Mouse (Mus musculus) kidney, postnatal 0 days (tissue): ENCODE measurements around the gene Lamc1. TPM values are rescaled to one million over a fixed set of nuclear protein-coding genes. Genes with fewer than 3 reads are reported as not detected.

Experiments
- ATAC-seq: fragments of 200-750 bp; cut with Nextera tagmentation; replicated peaks from 2 replicates; pipeline ENCODE4 v1.8.0; 2017; ENCODE audit warnings: low read depth, moderate number of reproducible peaks, moderate TSS enrichment, moderate library complexity; ENCODE audit not compliant: low FRiP score
- DNase-seq: peaks from one replicate; pipeline ENCODE4 v3.0.0-alpha.2; 2016; ENCODE audit warnings: low spot score
- H3K27ac ChIP-seq: fragments of 300-500 bp; sonication (generic); 2 replicates; pipeline ENCODE4 v1.5.1; 2014; ENCODE audit warnings: mild to moderate bottlenecking
- H3K27me3 ChIP-seq: fragments of 300-500 bp; sonication (generic); 2 replicates; pipeline ENCODE4 v1.6.1; 2014; ENCODE audit warnings: low read length, mixed read lengths; ENCODE audit not compliant: insufficient read depth
- H3K36me3 ChIP-seq: fragments of 300-500 bp; sonication (generic); 2 replicates; pipeline ENCODE4 v1.6.1; 2014; ENCODE audit warnings: low read length, mixed read lengths; ENCODE audit not compliant: insufficient read depth
- H3K4me1 ChIP-seq: fragments of 300-500 bp; sonication (generic); replicated peaks from 2 replicates; pipeline ENCODE4 v1.6.1; 2014; ENCODE audit warnings: antibody characterized with exemption, low read length, mixed read lengths; ENCODE audit not compliant: insufficient read depth
- H3K4me2 ChIP-seq: fragments of 300-500 bp; sonication (generic); 2 replicates; pipeline ENCODE4 v1.6.1; 2014; ENCODE audit warnings: mild to moderate bottlenecking, low read length, moderate library complexity, mixed read lengths
- H3K4me3 ChIP-seq: fragments of 300-500 bp; sonication (generic); replicated peaks from 2 replicates; pipeline ENCODE4 v1.5.1; 2014; ENCODE audit warnings: low read depth, low read length
- H3K9ac ChIP-seq: fragments of 300-500 bp; sonication (generic); 2 replicates; pipeline ENCODE4 v1.6.1; 2014; ENCODE audit warnings: low read depth, low read length
- H3K9me3 ChIP-seq: fragments of 300-500 bp; sonication (generic); replicated peaks from 2 replicates; pipeline ENCODE4 v1.6.1; 2016; ENCODE audit warnings: low read length, inconsistent platforms, mixed read lengths
- CTCF ChIP-seq: IDR thresholded peaks from 2 replicates; pipeline ENCODE4 v1.5.1; 2016; ENCODE audit warnings: antibody characterized with exemption, low read depth, mild to moderate bottlenecking, moderate library complexity
- WGBS: fragments of 180-500 bp; shearing (Covaris S2); extraction: QIAGEN DNeasy Blood & Tissue Kit; methylation state at CpG from one replicate; pipeline ENCODE4 v1.1.7; 2014; 5-methylcytosine and 5-hydroxymethylcytosine counted together
- polyA plus RNA-seq: library from polyadenylated mRNA; unstranded; fragments of >200 nt; fragmentation: Nextera tagmentation; extraction: Ambion mirVana; gene quantifications from 2 replicates; pipeline ENCODE4 v1.2.1, GENCODE M21; 2015

The Lamc1 gene
- polyA plus RNA-seq, 1 experiment from 2014 or later, result 106 TPM

DNA sequence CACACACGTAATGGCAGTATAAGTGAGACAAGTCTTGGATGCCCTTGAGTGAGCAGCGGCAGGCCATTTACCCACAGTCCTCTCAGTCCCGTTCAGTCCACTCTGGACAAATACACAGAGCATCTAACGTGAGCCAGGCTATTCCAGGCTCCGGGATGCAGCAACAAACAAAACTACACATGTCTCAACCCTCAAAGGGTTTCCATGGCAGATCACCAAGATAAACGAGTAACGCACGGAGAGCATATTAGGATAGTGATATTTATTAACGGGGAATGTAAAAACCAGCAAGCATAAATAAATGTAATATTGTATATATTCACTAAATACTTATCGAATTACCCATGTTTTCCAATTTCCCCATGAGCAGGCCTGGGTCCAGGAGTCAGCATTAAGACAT, 161.6 kb downstream of the Lamc1 start:
- no peak overlapping the region for H3K4me2 ChIP-seq
- DNase-seq, result no peak
- ATAC-seq, result no peak
- H3K9ac ChIP-seq, result no peak overlapping the region
- no peaks in the 10 kb centered on the region for H3K27me3 ChIP-seq
- 57% methylated on average over 10 of the region's 10 CpGs for WGBS
- H3K4me1 ChIP-seq, result peaks cover 19% of the 10 kb centered on the region
- H3K9me3 ChIP-seq, result no peaks in the 10 kb centered on the region
- no peak for TF ChIP-seq CTCF
- no peak overlapping the region for H3K27ac ChIP-seq
- H3K36me3 ChIP-seq, result no peaks in the 10 kb centered on the region
- H3K4me3 ChIP-seq, result no peak overlapping the region

Other genes with a start within 250 kb of the Lamc1 start
- 47.7 and 51.4 TPM in 2 replicates for gene Lamc2, start 146.3 kb downstream of the Lamc1 start, polyA plus RNA-seq
- 0.23 and 0.39 TPM in 2 replicates for gene Shcbp1l, start 92.4 kb upstream of the Lamc1 start, polyA plus RNA-seq
- gene Dhx9, start 154.9 kb upstream of the Lamc1 start, polyA plus RNA-seq, result 26.0 and 26.4 TPM in 2 replicates
- gene Npl, start 217.3 kb upstream of the Lamc1 start, polyA plus RNA-seq, result 35.2 and 40.4 TPM in 2 replicates